12 mouse cellular contexts compared by ENCODE assay signal in genomic region chr17:67515601-67516147, GRCm38 (mm10).
A peak's percentile ranks its signal among the peaks of the same experiment; 100 is the strongest.
DNase-seq lines count a peak whose midpoint lies in the region; ATAC-seq lines count a peak whose summit lies in the region.
"Had no signal": no experiment of that assay in that cellular context is flagged by ENCODE, and none has a peak within 500 bp of the region (broad histone marks: within the 10 kb centered on the region; RNA-seq: fewer than 3 reads in every experiment).

No protein-coding gene starts in this region.

- no peak overlapping the region for H3K4me2 ChIP-seq in heart, embryonic 16.5 days (ENCODE audit: low read depth, low read length)
- H3K4me2 ChIP-seq in heart, embryonic 11.5 days = no peak overlapping the region
- no peak overlapping the region for H3K4me2 ChIP-seq in lung, embryonic 16.5 days (ENCODE audit: low read depth, low read length)
- H3K4me2 ChIP-seq in neural tube, embryonic 14.5 days (ENCODE audit: low read depth, low read length) = no peak overlapping the region
- H3K4me2 ChIP-seq in forebrain, embryonic 13.5 days = no peak overlapping the region
- H3K4me2 ChIP-seq: liver, embryonic 11.5 days; midbrain, embryonic 12.5 days had no signal

- no peaks in the 10 kb centered on the region for H3K36me3 ChIP-seq in heart, embryonic 16.5 days (ENCODE audit: control insufficient read depth, insufficient read depth)
- no peaks in the 10 kb centered on the region for H3K36me3 ChIP-seq in heart, embryonic 11.5 days (ENCODE audit: control insufficient read depth, insufficient read depth, low read length)
- no peaks in the 10 kb centered on the region for H3K36me3 ChIP-seq in lung, embryonic 16.5 days (ENCODE audit: control insufficient read depth, insufficient read depth, low read length)
- no peaks in the 10 kb centered on the region for H3K36me3 ChIP-seq in neural tube, embryonic 14.5 days (ENCODE audit: control insufficient read depth, insufficient read depth, low read length)
- H3K36me3 ChIP-seq in forebrain, embryonic 13.5 days (ENCODE audit: poor library complexity, severe bottlenecking) = no peaks in the 10 kb centered on the region
- H3K36me3 ChIP-seq: midbrain, embryonic 12.5 days had no signal

- DNase-seq in lung, adult 18-20 months = no peak
- peak; percentile 49 for DNase-seq in kidney, postnatal 10 days
- DNase-seq: adrenal gland, adult 8-10 months; thymus, postnatal 14 days had no signal

- no peak for ATAC-seq in heart, embryonic 16.5 days (replicated peaks; ENCODE audit: extremely low read depth, insufficient read depth, low FRiP score)
- ATAC-seq in heart, embryonic 11.5 days (replicated peaks; ENCODE audit: insufficient number of reproducible peaks, low FRiP score, low TSS enrichment) = no peak
- ATAC-seq in lung, embryonic 16.5 days (ENCODE audit: low read depth) = no peak
- peak; percentile 51; the same call in 1 of the 2 replicates for ATAC-seq in neural tube, embryonic 14.5 days (ENCODE audit: low read depth)
- no peak for ATAC-seq in forebrain, embryonic 13.5 days

- WGBS in heart, embryonic 16.5 days = 70% methylated on average over 7 of the region's 7 CpGs
- 69% methylated on average over 7 of the region's 7 CpGs for WGBS in heart, embryonic 11.5 days (ENCODE audit: insufficient replicate concordance)
- WGBS in lung, embryonic 16.5 days = 51% methylated on average over 7 of the region's 7 CpGs
- 60% methylated on average over 7 of the region's 7 CpGs for WGBS in neural tube, embryonic 14.5 days
- WGBS in forebrain, embryonic 13.5 days = 77% methylated on average over 7 of the region's 7 CpGs

- H3K4me3 ChIP-seq in heart, embryonic 16.5 days (ENCODE audit: low read length) = no peak overlapping the region
- no peak overlapping the region for H3K4me3 ChIP-seq in heart, embryonic 11.5 days (ENCODE audit: low read depth, low read length)
- no peak overlapping the region for H3K4me3 ChIP-seq in lung, embryonic 16.5 days (ENCODE audit: low read length)
- H3K4me3 ChIP-seq in neural tube, embryonic 14.5 days (ENCODE audit: low read depth, low read length) = no peak overlapping the region
- H3K4me3 ChIP-seq in forebrain, embryonic 13.5 days = no peak overlapping the region
- H3K4me3 ChIP-seq: midbrain, embryonic 12.5 days had no signal

- H3K9ac ChIP-seq in heart, embryonic 16.5 days (ENCODE audit: low read length) = no peak overlapping the region
- no peak overlapping the region for H3K9ac ChIP-seq in heart, embryonic 11.5 days (ENCODE audit: low read depth, low read length)
- H3K9ac ChIP-seq in lung, embryonic 16.5 days (ENCODE audit: low read length) = no peak overlapping the region; the same call in 1 of the 2 replicates
- no peak overlapping the region for H3K9ac ChIP-seq in neural tube, embryonic 14.5 days (replicated peaks; ENCODE audit: low read depth, low read length)
- no peak overlapping the region for H3K9ac ChIP-seq in forebrain, embryonic 13.5 days
- H3K9ac ChIP-seq: midbrain, embryonic 12.5 days had no signal

- no peaks in the 10 kb centered on the region for H3K27me3 ChIP-seq in heart, embryonic 16.5 days (ENCODE audit: control insufficient read depth, insufficient read depth, low read length)
- no peaks in the 10 kb centered on the region for H3K27me3 ChIP-seq in heart, embryonic 11.5 days (ENCODE audit: control insufficient read depth, insufficient read depth, low read length)
- no peaks in the 10 kb centered on the region for H3K27me3 ChIP-seq in lung, embryonic 16.5 days (ENCODE audit: control insufficient read depth, insufficient read depth, low read depth, low read length)
- H3K27me3 ChIP-seq in neural tube, embryonic 14.5 days (ENCODE audit: control insufficient read depth, insufficient read depth, low read length) = no peaks in the 10 kb centered on the region
- no peaks in the 10 kb centered on the region for H3K27me3 ChIP-seq in forebrain, embryonic 13.5 days
- H3K27me3 ChIP-seq: CH12.LX; midbrain, embryonic 12.5 days had no signal

- peaks cover 2% of the 10 kb centered on the region; the same call in 1 of the 2 replicates for H3K4me1 ChIP-seq in heart, embryonic 16.5 days (ENCODE audit: control insufficient read depth, insufficient read depth, low read length)
- H3K4me1 ChIP-seq in heart, embryonic 11.5 days (ENCODE audit: control insufficient read depth, insufficient read depth, low read length) = peaks cover 16% of the 10 kb centered on the region
- peaks cover 4% of the 10 kb centered on the region; the same call in 1 of the 2 replicates for H3K4me1 ChIP-seq in lung, embryonic 16.5 days (replicated peaks; ENCODE audit: control insufficient read depth, insufficient read depth, low read length)
- no peaks in the 10 kb centered on the region for H3K4me1 ChIP-seq in neural tube, embryonic 14.5 days (ENCODE audit: control insufficient read depth, insufficient read depth, low read length)
- no peaks in the 10 kb centered on the region for H3K4me1 ChIP-seq in forebrain, embryonic 13.5 days
- H3K4me1 ChIP-seq: midbrain, embryonic 12.5 days had no signal

- H3K27ac ChIP-seq in heart, embryonic 16.5 days (ENCODE audit: low read length) = peak overlapping the region; percentile 62
- H3K27ac ChIP-seq in heart, embryonic 11.5 days (ENCODE audit: low read depth, low read length) = no peak overlapping the region; the same call in 1 of the 2 replicates
- peak overlapping the region; percentile 84 for H3K27ac ChIP-seq in lung, embryonic 16.5 days (ENCODE audit: low read length)
- H3K27ac ChIP-seq in neural tube, embryonic 14.5 days (ENCODE audit: low read depth, low read length) = no peak overlapping the region
- no peak overlapping the region for H3K27ac ChIP-seq in forebrain, embryonic 13.5 days
- H3K27ac ChIP-seq: midbrain, embryonic 12.5 days had no signal

- H3K9me3 ChIP-seq in heart, embryonic 16.5 days (replicated peaks; ENCODE audit: control insufficient read depth, low read length) = no peaks in the 10 kb centered on the region
- H3K9me3 ChIP-seq in heart, embryonic 11.5 days (replicated peaks; ENCODE audit: control insufficient read depth, low read length) = no peaks in the 10 kb centered on the region
- no peaks in the 10 kb centered on the region for H3K9me3 ChIP-seq in lung, embryonic 16.5 days (ENCODE audit: control insufficient read depth, low read length)
- no peaks in the 10 kb centered on the region for H3K9me3 ChIP-seq in neural tube, embryonic 14.5 days (ENCODE audit: control insufficient read depth, low read length)
- H3K9me3 ChIP-seq in forebrain, embryonic 13.5 days (replicated peaks) = no peaks in the 10 kb centered on the region
- H3K9me3 ChIP-seq: midbrain, embryonic 12.5 days had no signal

Comparison
In these comparisons a context has a peak if more than half of its experiments do, and no peak if none do; other contexts are left out.
1. H3K27ac ChIP-seq: peak in heart, embryonic 16.5 days (single experiment) and lung, embryonic 16.5 days (single experiment); none in heart, embryonic 11.5 days (single experiment), neural tube, embryonic 14.5 days (single experiment) and forebrain, embryonic 13.5 days (single experiment).